In genomic region chr9:40859196-40859595, GRCm38 (mm10) we compare ENCODE assay signal across 11 mouse cellular contexts. TPM values are rescaled to one million over a fixed set of nuclear protein-coding genes. Genes with fewer than 3 reads are reported as not detected.
DNase-seq lines count a peak whose midpoint lies in the region; ATAC-seq lines count a peak whose summit lies in the region.
"Had no signal": no experiment of that assay in that cellular context is flagged by ENCODE, and none has a peak within 500 bp of the region (broad histone marks: within the 10 kb centered on the region; RNA-seq: fewer than 3 reads in every experiment).

No protein-coding gene starts in this region.

- H3K4me1 ChIP-seq in kidney, embryonic 14.5 days (ENCODE audit: control insufficient read depth, insufficient read depth, low read length): no peaks in the 10 kb centered on the region
- H3K4me1 ChIP-seq in hindbrain, embryonic 15.5 days (replicated peaks): peaks cover 4% of the 10 kb centered on the region

- H3K9me3 ChIP-seq in kidney, embryonic 14.5 days (ENCODE audit: control insufficient read depth, low read length): no peaks in the 10 kb centered on the region
- no peaks in the 10 kb centered on the region for H3K9me3 ChIP-seq in hindbrain, embryonic 15.5 days
- H3K9me3 ChIP-seq: G1E had no signal

- H3K27me3 ChIP-seq in kidney, embryonic 14.5 days (ENCODE audit: control insufficient read depth, insufficient read depth, low read length): peaks cover 25% of the 10 kb centered on the region
- peaks cover 40% of the 10 kb centered on the region for H3K27me3 ChIP-seq in hindbrain, embryonic 15.5 days

- 6% methylated on average over 9 of the region's 9 CpGs for WGBS in kidney, embryonic 14.5 days
- WGBS in hindbrain, embryonic 15.5 days: 2% methylated on average over 9 of the region's 9 CpGs

- peak overlapping the region; percentile 35 for H3K4me2 ChIP-seq in kidney, embryonic 14.5 days (replicated peaks; ENCODE audit: low read depth, low read length)
- peak overlapping the region; percentile 65 for H3K4me2 ChIP-seq in hindbrain, embryonic 15.5 days

- no peak overlapping the region for H3K9ac ChIP-seq in kidney, embryonic 14.5 days (ENCODE audit: low read depth, low read length)
- peak overlapping the region; percentile 30; the same call in 1 of the 2 replicates for H3K9ac ChIP-seq in hindbrain, embryonic 15.5 days

- no peak overlapping the region for H3K27ac ChIP-seq in kidney, embryonic 14.5 days (ENCODE audit: low read depth, low read length)
- no peak overlapping the region for H3K27ac ChIP-seq in hindbrain, embryonic 15.5 days (replicated peaks)

- no peak for DNase-seq in kidney, adult 8-10 months
- peak; percentile 38 for DNase-seq in embryo, embryonic 11 days
- peak; percentile 28 for DNase-seq in neural tube, embryonic 10.5 days (ENCODE audit: extremely low spot score, low spot score)
- no peak for DNase-seq in right cerebral cortex, postnatal 25 days
- no peak for DNase-seq in right cerebral cortex, postnatal 36 days (ENCODE audit: low spot score in 2 of 2)
- DNase-seq: gastrocnemius, postnatal 10 days had no signal

- peak overlapping the region; percentile 28 for H3K4me3 ChIP-seq in kidney, embryonic 14.5 days (ENCODE audit: low read length)
- H3K4me3 ChIP-seq in hindbrain, embryonic 15.5 days: peak overlapping the region; percentile 34; the same call in 1 of the 2 replicates

- no peaks in the 10 kb centered on the region for H3K36me3 ChIP-seq in kidney, embryonic 14.5 days (ENCODE audit: control insufficient read depth, insufficient read depth, low read length)
- H3K36me3 ChIP-seq in hindbrain, embryonic 15.5 days: no peaks in the 10 kb centered on the region
- H3K36me3 ChIP-seq: G1E had no signal

- ATAC-seq in kidney, embryonic 14.5 days (ENCODE audit: low FRiP score, low TSS enrichment): no peak
- no peak for ATAC-seq in hindbrain, embryonic 15.5 days (ENCODE audit: low FRiP score, low read depth)
- ATAC-seq in megakaryocyte-erythroid progenitor cell, adult 5-6 weeks (replicated peaks; ENCODE audit: low FRiP score, low TSS enrichment, poor library complexity, severe bottlenecking): no peak

RNA-seq across cellular contexts. Expression of gene Bsx, which starts 14.7 kb away (rescaled TPM):
- polyA plus RNA-seq in kidney, embryonic 14.5 days (2014; fragmentation: Nextera tagmentation; extraction: Ambion mirVana): not detected in 2 replicates
- polyA plus RNA-seq in hindbrain, embryonic 15.5 days (2015; fragmentation: Nextera tagmentation; extraction: Ambion mirVana): not detected in 2 replicates
- total RNA-seq in megakaryocyte-erythroid progenitor cell, adult 5-6 weeks (2014; fragmentation: Nextera tagmentation): not detected in 2 replicates
- total RNA-seq in megakaryocyte-erythroid progenitor cell, adult 5-6 weeks (2017): not detected in 2 replicates
- total RNA-seq: G1E; gastrocnemius, postnatal 10 days; liver, adult 2 months had no signal
- polyA plus RNA-seq: G1E; liver, adult 2 months had no signal

RNA-seq across cellular contexts. Expression of gene Hspa8, which starts 58.4 kb away (rescaled TPM):
- 2,147 and 3,036 TPM in 2 replicates for polyA plus RNA-seq in kidney, embryonic 14.5 days (2014; fragmentation: Nextera tagmentation; extraction: Ambion mirVana)
- polyA plus RNA-seq in hindbrain, embryonic 15.5 days (2015; fragmentation: Nextera tagmentation; extraction: Ambion mirVana): 3,140 and 3,153 TPM in 2 replicates
- 3,454 and 3,626 TPM in 2 replicates for total RNA-seq in megakaryocyte-erythroid progenitor cell, adult 5-6 weeks (2014; fragmentation: Nextera tagmentation)
- 5,878 and 7,940 TPM in 2 replicates for total RNA-seq in megakaryocyte-erythroid progenitor cell, adult 5-6 weeks (2017)

Comparison
In these comparisons a context has a peak if more than half of its experiments do, and no peak if none do; other contexts are left out.
1. DNase-seq: peak in embryo, embryonic 11 days (single experiment) and neural tube, embryonic 10.5 days (single experiment); none in kidney, adult 8-10 months (0 of 2), right cerebral cortex, postnatal 25 days (single experiment) and right cerebral cortex, postnatal 36 days (0 of 2).